Mouse (Mus musculus): ENCODE data around the gene Zfp809.
"Not testable (repeated sequence)": the region's sequence is repeated elsewhere in the genome, so short reads cannot be mapped to it uniquely, and the experiment has no call there.

Zfp809 gene

GRCm38 (mm10) chr9:22225581-22226388 lies at the start of gene Zfp809:
Zfp809 (plus strand) TSS chr9:22225714.
- DNase-seq (ENCODE audit: low spot score in 2 of 2), result peak; percentile 99 to 100

- DNase-seq (ENCODE audit: low spot score in 2 of 2), result peak; percentile 74 to 82
Measured at GRCm38 (mm10) chr9:22188025-22188611, 37.4 kb upstream of the Zfp809 start, which contains the start of gene Zfp872. Zfp872 (plus strand) TSS chr9:22188090.

- no peak for DNase-seq (ENCODE audit: low spot score in 2 of 2)
Measured at GRCm38 (mm10) chr9:22196412-22196811, 29.1 kb upstream of the Zfp809 start.

GRCm38 (mm10) chr9:22213785-22214194 lies 11.7 kb upstream of the Zfp809 start:
- no peak for DNase-seq (ENCODE audit: low spot score in 2 of 2)

GRCm38 (mm10) chr9:22214549-22214948 lies 11.0 kb upstream of the Zfp809 start:
- no peak for DNase-seq (ENCODE audit: low spot score in 2 of 2)

GRCm38 (mm10) chr9:22216705-22217104 lies 8.8 kb upstream of the Zfp809 start:
- DNase-seq (ENCODE audit: low spot score in 2 of 2), result no peak

- DNase-seq (ENCODE audit: low spot score in 2 of 2), result no peak
Measured at GRCm38 (mm10) chr9:22217858-22218493, 7.5 kb upstream of the Zfp809 start.

- DNase-seq (ENCODE audit: low spot score in 2 of 2), result no peak
Measured at GRCm38 (mm10) chr9:22224066-22224465, 1.4 kb upstream of the Zfp809 start.

- DNase-seq (ENCODE audit: low spot score in 2 of 2), result peak; percentile 44 to 47
Measured at GRCm38 (mm10) chr9:22224536-22225503, 694 bp upstream of the Zfp809 start.

- DNase-seq (ENCODE audit: low spot score in 2 of 2), result not testable (repeated sequence)
Measured at GRCm38 (mm10) chr9:22226389-22226673, 817 bp downstream of the Zfp809 start.

GRCm38 (mm10) chr9:22226846-22227245 lies 1.3 kb downstream of the Zfp809 start:
- DNase-seq (ENCODE audit: low spot score in 2 of 2), result no peak

GRCm38 (mm10) chr9:22229386-22230026 lies 4.0 kb downstream of the Zfp809 start:
- DNase-seq (ENCODE audit: low spot score in 2 of 2), result no peak

- no peak for DNase-seq (ENCODE audit: low spot score in 2 of 2)
Measured at GRCm38 (mm10) chr9:22230061-22230460, 4.5 kb downstream of the Zfp809 start.

- DNase-seq (ENCODE audit: low spot score in 2 of 2), result no peak
Measured at GRCm38 (mm10) chr9:22230556-22230955, 5.0 kb downstream of the Zfp809 start.

- no peak for DNase-seq (ENCODE audit: low spot score in 2 of 2)
Measured at GRCm38 (mm10) chr9:22240001-22240400, 14.5 kb downstream of the Zfp809 start.

GRCm38 (mm10) chr9:22244242-22244641 lies 18.7 kb downstream of the Zfp809 start:
- no peak for DNase-seq (ENCODE audit: low spot score in 2 of 2)

- no peak for DNase-seq (ENCODE audit: low spot score in 2 of 2)
Measured at GRCm38 (mm10) chr9:22256579-22256978, 31.1 kb downstream of the Zfp809 start.

- no peak for DNase-seq (ENCODE audit: low spot score in 2 of 2)
Measured at GRCm38 (mm10) chr9:22258784-22259183, 33.3 kb downstream of the Zfp809 start.

GRCm38 (mm10) chr9:22259184-22260091 lies 33.9 kb downstream of the Zfp809 start, which contains the start of gene Zfp599:
Zfp599 (minus strand) TSS chr9:22259895.
- peak; percentile 69 to 82 for DNase-seq (ENCODE audit: low spot score in 2 of 2)

GRCm38 (mm10) chr9:22260092-22260422 lies 34.5 kb downstream of the Zfp809 start:
- DNase-seq (ENCODE audit: low spot score in 2 of 2), result no peak
